Mouse (Mus musculus) testis, adult 2 months (tissue): ENCODE data around the gene Mettl7a2.

ENCODE experiments used
- CTCF ChIP-seq: fragments of 200-500 bp; IDR thresholded peaks from 2 replicates; pipeline ENCODE4 v1.5.1; 2012; ENCODE audit warnings: low read depth, mild to moderate bottlenecking, inconsistent platforms, low read length, moderate library complexity; ENCODE audit not compliant: control insufficient read depth, insufficient read depth, insufficient replicate concordance
- POLR2A ChIP-seq: fragments of 200-500 bp; IDR thresholded peaks from 2 replicates; pipeline ENCODE4 v1.6.1; 2012; ENCODE audit warnings: low read depth, mild to moderate bottlenecking, inconsistent platforms, low read length, moderate library complexity; ENCODE audit not compliant: control insufficient read depth

GRCm38 (mm10) chr15:100304019-100304991, 48.7 kb upstream of the Mettl7a2 start, which contains the start of gene Mettl7a1:
- TF ChIP-seq CTCF (no peak), POLR2A (peak; percentile 25)
